Mouse (Mus musculus): Measurements from ENCODE around the gene Gtf2e1. TPM values are rescaled to one million over a fixed set of nuclear protein-coding genes. Genes with fewer than 3 reads are reported as not detected.

Gtf2e1 gene
- total and polyA plus RNA-seq, 2 experiments from 2014 or later: 8.5 to 12.1 TPM

GRCm38 (mm10) chr16:37526688-37527223 is 12.8 kb downstream of the Gtf2e1 start:
- no peak for TF ChIP-seq CTCF (IDR thresholded peaks at IDR 0.05; ENCODE audit: low read depth)
- no peak for TF ChIP-seq EP300 (IDR thresholded peaks at IDR 0.05; ENCODE audit: low read depth)
- H3K27me3 ChIP-seq (ENCODE audit: control insufficient read depth, insufficient read depth, low read length): no peaks in the 10 kb centered on the region
- H3K36me3 ChIP-seq (replicated peaks; ENCODE audit: control insufficient read depth, insufficient read depth, low read length): peaks cover 30% of the 10 kb centered on the region
- H3K4me3 ChIP-seq (ENCODE audit: low read depth, low read length): no peak overlapping the region
- peak overlapping the region; percentile 74 for H3K27ac ChIP-seq (ENCODE audit: low read depth)
- peaks cover 21% of the 10 kb centered on the region; the same call in 1 of the 2 replicates for H3K4me1 ChIP-seq (ENCODE audit: control insufficient read depth, insufficient read depth)
- H3K9me3 ChIP-seq (replicated peaks; ENCODE audit: control insufficient read depth, low read length): 0 out of 2 replicates have a peak, but pooled peaks cover 6% of the 10 kb centered on the region
- WGBS: 47% methylated on average over 3 of the region's 3 CpGs
- no peak overlapping the region for H3K9ac ChIP-seq (replicated peaks; ENCODE audit: low read depth, low read length)
- ATAC-seq (ENCODE audit: insufficient read depth, low read depth): peak; percentile 89
- DNase-seq (ENCODE audit: low spot score): peak; percentile 51
- peak overlapping the region; percentile 21 for H3K4me2 ChIP-seq (ENCODE audit: low read depth, low read length)

DNA sequence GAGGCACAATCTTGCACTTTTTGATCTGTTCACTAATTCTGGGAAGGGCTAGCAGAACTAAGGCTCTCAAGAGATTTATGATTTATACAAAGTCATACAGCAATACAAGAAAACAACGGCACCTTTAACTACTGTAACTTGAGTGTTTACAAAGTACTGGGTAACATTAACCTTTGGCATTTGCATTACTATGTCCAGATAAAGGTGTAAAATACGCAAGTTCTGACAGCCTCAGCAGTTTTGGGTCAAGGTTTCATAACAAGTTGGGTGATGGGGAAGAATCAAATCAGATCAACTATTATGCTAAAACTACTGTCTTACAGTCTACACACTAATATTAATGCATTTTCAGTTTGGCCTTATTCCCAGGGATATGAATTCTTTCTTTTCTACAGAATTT is 14.5 kb downstream of the Gtf2e1 start:
- Histone ChIP-seq H3K27me3 (ENCODE audit: control insufficient read depth, insufficient read depth, low read length) (no peaks in the 10 kb centered on the region), H3K36me3 (replicated peaks; ENCODE audit: control insufficient read depth, insufficient read depth, low read length) (peaks cover 37% of the 10 kb centered on the region), H3K9me3 (replicated peaks; ENCODE audit: control insufficient read depth, low read length) (0 out of 2 replicates have a peak, but pooled peaks cover 6% of the 10 kb centered on the region), H3K27ac (ENCODE audit: low read depth) (no peak overlapping the region), H3K4me3 (ENCODE audit: low read depth, low read length) (no peak overlapping the region), H3K4me2 (ENCODE audit: low read depth, low read length) (no peak overlapping the region), H3K4me1 (ENCODE audit: control insufficient read depth, insufficient read depth) (peaks cover 21% of the 10 kb centered on the region; the same call in 1 of the 2 replicates), H3K9ac (replicated peaks; ENCODE audit: low read depth, low read length) (no peak overlapping the region)
- no peak for ATAC-seq (ENCODE audit: insufficient read depth, low read depth)
- DNase-seq (ENCODE audit: low spot score): no peak
- 87% methylated on average over 2 of the region's 2 CpGs for WGBS
- TF ChIP-seq CTCF (IDR thresholded peaks at IDR 0.05; ENCODE audit: low read depth): no peak
- TF ChIP-seq EP300 (IDR thresholded peaks at IDR 0.05; ENCODE audit: low read depth): no peak

- WGBS: 81% methylated on average over 7 of the region's 7 CpGs
- 0 out of 2 replicates have a peak, but pooled peaks cover 6% of the 10 kb centered on the region for H3K9me3 ChIP-seq (replicated peaks; ENCODE audit: control insufficient read depth, low read length)
- no peak overlapping the region for H3K9ac ChIP-seq (replicated peaks; ENCODE audit: low read depth, low read length)
- 0 out of 2 replicates have a peak, but pooled peaks cover 10% of the 10 kb centered on the region for H3K4me1 ChIP-seq (ENCODE audit: control insufficient read depth, insufficient read depth)
- peaks cover 47% of the 10 kb centered on the region for H3K36me3 ChIP-seq (replicated peaks; ENCODE audit: control insufficient read depth, insufficient read depth, low read length)
- H3K27ac ChIP-seq (ENCODE audit: low read depth): no peak overlapping the region
- TF ChIP-seq CTCF (IDR thresholded peaks at IDR 0.05; ENCODE audit: low read depth) (no peak), EP300 (IDR thresholded peaks at IDR 0.05; ENCODE audit: low read depth) (no peak)
- H3K27me3 ChIP-seq (ENCODE audit: control insufficient read depth, insufficient read depth, low read length): no peaks in the 10 kb centered on the region
- no peak overlapping the region for H3K4me2 ChIP-seq (ENCODE audit: low read depth, low read length)
- DNase-seq (ENCODE audit: low spot score): no peak
- ATAC-seq (ENCODE audit: insufficient read depth, low read depth): no peak
- no peak overlapping the region for H3K4me3 ChIP-seq (ENCODE audit: low read depth, low read length)
Observed at GRCm38 (mm10) chr16:37522100-37522697, 17.4 kb downstream of the Gtf2e1 start.

GRCm38 (mm10) chr16:37520190-37521040 is 19.2 kb downstream of the Gtf2e1 start:
- Histone ChIP-seq H3K9ac (replicated peaks; ENCODE audit: low read depth, low read length) (no peak overlapping the region), H3K9me3 (replicated peaks; ENCODE audit: control insufficient read depth, low read length) (0 out of 2 replicates have a peak, but pooled peaks cover 6% of the 10 kb centered on the region), H3K36me3 (replicated peaks; ENCODE audit: control insufficient read depth, insufficient read depth, low read length) (peaks cover 53% of the 10 kb centered on the region), H3K4me1 (ENCODE audit: control insufficient read depth, insufficient read depth) (0 out of 2 replicates have a peak, but pooled peaks cover 2% of the 10 kb centered on the region), H3K27me3 (ENCODE audit: control insufficient read depth, insufficient read depth, low read length) (no peaks in the 10 kb centered on the region), H3K4me2 (ENCODE audit: low read depth, low read length) (no peak overlapping the region), H3K4me3 (ENCODE audit: low read depth, low read length) (no peak overlapping the region), H3K27ac (ENCODE audit: low read depth) (no peak overlapping the region)
- ATAC-seq (ENCODE audit: insufficient read depth, low read depth): no peak
- WGBS: 88% methylated on average over 2 of the region's 2 CpGs
- TF ChIP-seq EP300 (IDR thresholded peaks at IDR 0.05; ENCODE audit: low read depth): no peak
- TF ChIP-seq CTCF (IDR thresholded peaks at IDR 0.05; ENCODE audit: low read depth): no peak
- DNase-seq (ENCODE audit: low spot score): no peak

- Histone ChIP-seq H3K9ac (replicated peaks; ENCODE audit: low read depth, low read length) (no peak overlapping the region), H3K4me3 (ENCODE audit: low read depth, low read length) (no peak overlapping the region), H3K27me3 (ENCODE audit: control insufficient read depth, insufficient read depth, low read length) (no peaks in the 10 kb centered on the region), H3K4me1 (ENCODE audit: control insufficient read depth, insufficient read depth) (no peaks in the 10 kb centered on the region), H3K4me2 (ENCODE audit: low read depth, low read length) (no peak overlapping the region), H3K36me3 (replicated peaks; ENCODE audit: control insufficient read depth, insufficient read depth, low read length) (peaks cover 60% of the 10 kb centered on the region), H3K27ac (ENCODE audit: low read depth) (no peak overlapping the region), H3K9me3 (replicated peaks; ENCODE audit: control insufficient read depth, low read length) (0 out of 2 replicates have a peak, but pooled peaks cover 6% of the 10 kb centered on the region)
- no peak for DNase-seq (ENCODE audit: low spot score)
- 100% methylated on average over 1 of the region's 1 CpGs for WGBS
- no peak for TF ChIP-seq EP300 (IDR thresholded peaks at IDR 0.05; ENCODE audit: low read depth)
- TF ChIP-seq CTCF (IDR thresholded peaks at IDR 0.05; ENCODE audit: low read depth): no peak
- ATAC-seq (ENCODE audit: insufficient read depth, low read depth): no peak
Observed at GRCm38 (mm10) chr16:37519721-37520120, 19.9 kb downstream of the Gtf2e1 start.
